Mouse (Mus musculus) MEL (cell line): Measurements from ENCODE around the gene Cers5. TPM values are rescaled to one million over a fixed set of nuclear protein-coding genes. Genes with fewer than 3 reads are reported as not detected.

Experiments
- DNase-seq: peaks from one replicate; pipeline ENCODE4 v3.0.0; 2011; ENCODE audit warnings: low read depth, low spot score
- H3K27ac ChIP-seq: 2 replicates; pipeline ENCODE4 v1.5.1; 2012; ENCODE audit warnings: low read depth, mild to moderate bottlenecking, control low read depth, low read length, moderate library complexity; ENCODE audit not compliant: control insufficient read depth
- H3K27me3 ChIP-seq, 2 experiments: fragments of 150-350 bp in 1 of 2; sonication (generic) in 1 of 2; 2 replicates each; pipeline ENCODE4 v1.6.1; 2012; ENCODE audit warnings: low read length in 2 of 2, mild to moderate bottlenecking in 2 of 2, improper control_type of control experiment in 1 of 2, moderate library complexity in 1 of 2; ENCODE audit not compliant: insufficient read depth in 2 of 2, control insufficient read depth in 1 of 2
- H3K36me3 ChIP-seq, 2 experiments: 2 replicates each; pipeline ENCODE4 v1.6.1; 2012 to 2014; ENCODE audit warnings: low read length in 2 of 2, improper control_type of control experiment in 1 of 2, inconsistent platforms in 1 of 2, mild to moderate bottlenecking in 1 of 2; ENCODE audit not compliant: insufficient read depth in 2 of 2, control insufficient read depth in 1 of 2
- H3K4me1 ChIP-seq, 2 experiments: fragments of 150-350 bp in 1 of 2; sonication (generic) in 1 of 2; 2 replicates each; pipeline ENCODE4 v1.6.1; 2012; ENCODE audit warnings: low read length in 2 of 2, improper control_type of control experiment in 1 of 2, mild to moderate bottlenecking in 1 of 2; ENCODE audit not compliant: insufficient read depth in 2 of 2, control insufficient read depth in 1 of 2
- H3K4me3 ChIP-seq, 2 experiments: fragments of 150-350 bp in 1 of 2; sonication (generic) in 1 of 2; 2 replicates each; pipeline ENCODE4 v1.5.1; 2012; ENCODE audit warnings: low read depth in 2 of 2, low read length in 2 of 2, mild to moderate bottlenecking in 2 of 2, moderate library complexity in 2 of 2, control low read depth in 1 of 2, improper control_type of control experiment in 1 of 2; ENCODE audit not compliant: control insufficient read depth in 1 of 2, insufficient read depth in 1 of 2
- H3K79me2 ChIP-seq: 2 replicates; pipeline ENCODE4 v1.6.1; 2012; ENCODE audit warnings: mild to moderate bottlenecking, low read length, moderate library complexity; ENCODE audit not compliant: control insufficient read depth, poor library complexity, insufficient read depth
- H3K9ac ChIP-seq: 2 replicates; pipeline ENCODE4 v1.6.1; 2012; ENCODE audit warnings: low read depth, mild to moderate bottlenecking, control low read depth, low read length, moderate library complexity; ENCODE audit not compliant: control insufficient read depth, poor library complexity, severe bottlenecking
- H3K9me3 ChIP-seq: fragments of 150-350 bp; sonication (generic); replicated peaks from 2 replicates; pipeline ENCODE4 v1.6.1; 2012; ENCODE audit warnings: mild to moderate bottlenecking, low read length, improper control_type of control experiment, moderate library complexity; ENCODE audit not compliant: insufficient read depth
- BHLHE40 ChIP-seq: IDR thresholded peaks from 2 replicates; pipeline ENCODE4 v1.6.1; 2012; ENCODE audit warnings: low read depth, mild to moderate bottlenecking, inconsistent platforms, low read length, improper control_type of control experiment, borderline replicate concordance
- CHD1 ChIP-seq: IDR thresholded peaks from 2 replicates; pipeline ENCODE4 v1.6.1; 2012; ENCODE audit warnings: low read depth, mild to moderate bottlenecking, inconsistent platforms, low read length, improper control_type of control experiment
- CHD2 ChIP-seq: IDR thresholded peaks from 2 replicates; pipeline ENCODE4 v1.6.1; 2011; ENCODE audit warnings: low read length, improper control_type of control experiment
- CTCF ChIP-seq, 3 experiments: IDR thresholded peaks in 2 of 3; conservative IDR thresholded peaks in 1 of 3; 2 replicates each; pipeline ENCODE4 v1.5.1; 2011 to 2012; ENCODE audit warnings: low read length in 3 of 3, low read depth in 2 of 3, mild to moderate bottlenecking in 2 of 3, improper control_type of control experiment in 1 of 3, inconsistent platforms in 1 of 3, mixed read lengths in 1 of 3, moderate library complexity in 1 of 3; ENCODE audit not compliant: control insufficient read depth in 1 of 3, insufficient read depth in 1 of 3, poor library complexity in 1 of 3, severe bottlenecking in 1 of 3
- ELF1 ChIP-seq: IDR thresholded peaks from 2 replicates; pipeline ENCODE4 v1.6.1; 2014; ENCODE audit warnings: low read depth, mild to moderate bottlenecking, inconsistent platforms, low read length, improper control_type of control experiment, moderate library complexity
- HCFC1 ChIP-seq: IDR thresholded peaks from 2 replicates; pipeline ENCODE4 v1.6.1; 2012; ENCODE audit warnings: low read depth, mild to moderate bottlenecking, inconsistent platforms, low read length, improper control_type of control experiment, moderate library complexity
- JUND ChIP-seq: IDR thresholded peaks from 2 replicates; pipeline ENCODE4 v1.6.1; 2011; ENCODE audit warnings: low read depth, mild to moderate bottlenecking, improper control_type of control experiment, low read length
- MAFK ChIP-seq: IDR thresholded peaks from 2 replicates; pipeline ENCODE4 v1.6.1; 2011; ENCODE audit warnings: low read depth, mild to moderate bottlenecking, low read length, improper control_type of control experiment, borderline replicate concordance
- MAX ChIP-seq: IDR thresholded peaks from 2 replicates; pipeline ENCODE4 v1.6.1; 2011; ENCODE audit warnings: low read length, improper control_type of control experiment
- MAZ ChIP-seq: IDR thresholded peaks from 2 replicates; pipeline ENCODE4 v1.6.1; 2012; ENCODE audit warnings: low read depth, mild to moderate bottlenecking, inconsistent platforms, low read length, improper control_type of control experiment
- MXI1 ChIP-seq: IDR thresholded peaks from 2 replicates; pipeline ENCODE4 v1.6.1; 2011; ENCODE audit warnings: mild to moderate bottlenecking, low read depth, low read length, improper control_type of control experiment
- MYB ChIP-seq: IDR thresholded peaks from 2 replicates; pipeline ENCODE4 v1.6.1; 2011; ENCODE audit warnings: mild to moderate bottlenecking, low read depth, low read length, improper control_type of control experiment
- MYC ChIP-seq: IDR thresholded peaks from 2 replicates; pipeline ENCODE4 v1.6.1; 2011; ENCODE audit warnings: low read depth, mild to moderate bottlenecking, low read length, improper control_type of control experiment, moderate library complexity
- POLR2A ChIP-seq, 2 experiments: IDR thresholded peaks; 2 replicates each; pipeline ENCODE4 v1.6.1; 2011 to 2012; ENCODE audit warnings: low read length in 2 of 2, mild to moderate bottlenecking in 2 of 2, control low read depth in 1 of 2, improper control_type of control experiment in 1 of 2, low read depth in 1 of 2, moderate library complexity in 1 of 2; ENCODE audit not compliant: control insufficient read depth in 1 of 2, insufficient read depth in 1 of 2, poor library complexity in 1 of 2
- POLR2AphosphoS5 ChIP-seq: IDR thresholded peaks from 2 replicates; pipeline ENCODE4 v1.6.1; 2012; ENCODE audit warnings: low read depth, borderline replicate concordance, mild to moderate bottlenecking, inconsistent platforms, low read length, moderate library complexity, mixed read lengths
- RCOR1 ChIP-seq: IDR thresholded peaks from 2 replicates; pipeline ENCODE4 v1.6.1; 2012; ENCODE audit warnings: low read depth, mild to moderate bottlenecking, inconsistent platforms, low read length, improper control_type of control experiment
- SIN3A ChIP-seq: IDR thresholded peaks from 2 replicates; pipeline ENCODE4 v1.6.1; 2012; ENCODE audit warnings: low read length, improper control_type of control experiment, inconsistent platforms
- SMC3 ChIP-seq: IDR thresholded peaks from 2 replicates; pipeline ENCODE4 v1.6.1; 2011; ENCODE audit warnings: low read depth, low read length, improper control_type of control experiment
- TAL1 ChIP-seq: IDR thresholded peaks from 2 replicates; pipeline ENCODE4 v1.6.1; 2012; ENCODE audit warnings: mild to moderate bottlenecking, inconsistent platforms, low read length, moderate library complexity, mixed read lengths
- TBP ChIP-seq: IDR thresholded peaks from 2 replicates; pipeline ENCODE4 v1.8.0; 2011; ENCODE audit warnings: low read depth, low read length, improper control_type of control experiment
- TCF12 ChIP-seq: IDR thresholded peaks from 2 replicates; pipeline ENCODE4 v1.6.1; 2014; ENCODE audit warnings: low read depth, mild to moderate bottlenecking, inconsistent platforms, low read length, improper control_type of control experiment, moderate library complexity
- ZKSCAN1 ChIP-seq: IDR thresholded peaks from 2 replicates; pipeline ENCODE4 v1.6.1; 2012; ENCODE audit warnings: low read depth, mild to moderate bottlenecking, inconsistent platforms, low read length, improper control_type of control experiment, moderate library complexity
- ZNF384 ChIP-seq: IDR thresholded peaks from 2 replicates; pipeline ENCODE4 v1.6.1; 2012; ENCODE audit warnings: low read depth, mild to moderate bottlenecking, inconsistent platforms, low read length, improper control_type of control experiment
- polyA plus RNA-seq, 2 experiments: library from polyadenylated mRNA; stranded (reverse) in 1 of 2; unstranded in 1 of 2; fragments of >175 nt in 1 of 2; fragments of >200 nt in 1 of 2; gene quantifications; 2 replicates each; pipeline versions ENCODE4 v1.2.1 to v1.2.4; 2012; ENCODE audit warnings: low replicate concordance in 2 of 2, low read depth in 1 of 2; ENCODE audit not compliant: insufficient read length in 2 of 2, insufficient read depth in 1 of 2, missing spikeins in 1 of 2
- total RNA-seq: library from RNA; depleted of rRNA; stranded (reverse); fragments of 300-350 nt; gene quantifications from 2 replicates; pipeline ENCODE4 v1.2.3, GENCODE M21; 2012

Cers5 gene
- total and polyA plus RNA-seq, 3 experiments, result 21.8 to 43.5 TPM; not detected in 1

DNA sequence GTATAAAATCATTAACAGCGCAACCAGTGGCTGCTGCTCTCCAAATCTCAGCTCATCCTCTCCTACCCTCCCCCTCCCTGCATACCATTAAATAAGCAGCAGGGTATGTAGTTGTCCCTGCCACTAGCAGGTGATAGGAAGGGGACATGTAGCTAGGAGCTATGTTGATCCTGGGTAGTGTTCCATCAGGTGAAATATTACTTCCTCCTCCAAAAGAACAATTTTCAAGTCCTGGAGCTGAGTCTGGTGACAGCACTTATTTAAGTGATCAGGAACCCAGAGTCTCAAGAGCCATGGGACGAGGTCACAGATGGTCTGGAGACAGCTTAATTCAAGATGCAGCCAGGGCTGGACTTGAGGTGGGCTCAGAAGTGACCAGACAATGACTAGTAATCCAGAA lies 37.1 kb downstream of the Cers5 start:
- no peak for TF ChIP-seq JUND
- TF ChIP-seq TBP, result no peak
- TF ChIP-seq MAX, result no peak
- no peak for TF ChIP-seq CHD1
- no peak for TF ChIP-seq ZNF384
- no peak for TF ChIP-seq SIN3A
- no peak for TF ChIP-seq MYB
- TF ChIP-seq ELF1, result no peak
- no peak for TF ChIP-seq RCOR1
- no peak for TF ChIP-seq HCFC1
- TF ChIP-seq, all 39 proteins: peak for 0
- H3K4me1 ChIP-seq, result 0 out of 4 replicates have a peak, but pooled peaks cover 0 to 3% of the 10 kb centered on the region in 2 experiments
- H3K36me3 ChIP-seq, result peaks cover 0 to 2% of the 10 kb centered on the region in 2 experiments; a peak in 3 of 4 replicates
- no peaks in the 10 kb centered on the region for H3K9me3 ChIP-seq
- H3K79me2 ChIP-seq, result no peaks in the 10 kb centered on the region
- H3K27ac ChIP-seq, result no peak overlapping the region
- DNase-seq, result no peak
- H3K4me3 ChIP-seq, result no peak overlapping the region
- H3K27me3 ChIP-seq, result no peaks in the 10 kb centered on the region
- H3K9ac ChIP-seq, result no peak overlapping the region

DNA sequence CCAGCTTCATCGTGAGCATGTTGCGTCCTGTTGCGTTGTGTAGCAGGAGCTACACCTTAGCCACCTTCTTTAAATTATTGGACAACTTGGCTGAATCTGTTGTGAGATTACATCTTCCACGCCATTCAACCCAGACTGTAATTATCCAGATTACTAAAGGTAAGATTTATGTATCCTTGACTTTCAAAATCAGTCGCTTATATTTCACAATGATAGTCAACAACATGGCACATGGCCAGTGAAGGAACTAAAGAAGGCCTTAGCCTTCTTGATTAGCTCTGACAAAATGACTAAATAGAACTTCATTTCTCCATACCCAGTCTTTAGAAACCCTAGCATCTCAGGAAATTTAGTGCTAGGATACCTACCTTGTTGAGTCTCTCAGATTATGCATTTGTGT lies 39.5 kb downstream of the Cers5 start:
- H3K9me3 ChIP-seq, result no peaks in the 10 kb centered on the region
- H3K36me3 ChIP-seq, result peaks cover 2 to 7% of the 10 kb centered on the region in 2 experiments
- H3K79me2 ChIP-seq, result no peaks in the 10 kb centered on the region
- H3K27ac ChIP-seq, result no peak overlapping the region
- 0 out of 4 replicates have a peak, but pooled peaks cover 0 to 3% of the 10 kb centered on the region in 2 experiments for H3K4me1 ChIP-seq
- H3K27me3 ChIP-seq, result no peaks in the 10 kb centered on the region
- H3K9ac ChIP-seq, result no peak overlapping the region
- no peak for DNase-seq
- H3K4me3 ChIP-seq, result no peak overlapping the region
- TF ChIP-seq SMC3, result no peak
- TF ChIP-seq MXI1, result no peak
- no peak for TF ChIP-seq MAZ
- no peak for TF ChIP-seq ZKSCAN1
- no peak for TF ChIP-seq CHD2
- TF ChIP-seq MYC, result no peak
- no peak for TF ChIP-seq MAFK
- no peak for TF ChIP-seq BHLHE40
- TF ChIP-seq TCF12, result no peak
- TF ChIP-seq TAL1, result no peak
- TF ChIP-seq POLR2A (IDR thresholded peaks at IDR 0.05; ENCODE audit: control insufficient read depth in 1 of 2, insufficient read depth in 1 of 2, low read depth in 1 of 2, low read length in 2 of 2, poor library complexity in 1 of 2), result no peak
- TF ChIP-seq CTCF (IDR thresholded peaks at IDR 0.05 in 2 of 3, conservative IDR thresholded peaks at IDR 0.05 in 1 of 3; ENCODE audit: control insufficient read depth in 1 of 3, insufficient read depth in 1 of 3, low read depth in 2 of 3, low read length in 3 of 3, poor library complexity in 1 of 3, severe bottlenecking in 1 of 3), result no peak
- no peak for TF ChIP-seq POLR2AphosphoS5
